Mouse (Mus musculus) G1E (cell line): Measurements from ENCODE around the gene Nlrp9b.

Experiments used
- CTCF ChIP-seq: IDR thresholded peaks from 2 replicates; pipeline ENCODE4 v1.5.1; 2012; ENCODE audit warnings: low read depth, low read length, inconsistent platforms, mixed read lengths
- GATA2 ChIP-seq: IDR thresholded peaks from 2 replicates; pipeline ENCODE4 v1.6.1; 2012; ENCODE audit warnings: low read depth, low read length, inconsistent platforms, borderline replicate concordance

DNA sequence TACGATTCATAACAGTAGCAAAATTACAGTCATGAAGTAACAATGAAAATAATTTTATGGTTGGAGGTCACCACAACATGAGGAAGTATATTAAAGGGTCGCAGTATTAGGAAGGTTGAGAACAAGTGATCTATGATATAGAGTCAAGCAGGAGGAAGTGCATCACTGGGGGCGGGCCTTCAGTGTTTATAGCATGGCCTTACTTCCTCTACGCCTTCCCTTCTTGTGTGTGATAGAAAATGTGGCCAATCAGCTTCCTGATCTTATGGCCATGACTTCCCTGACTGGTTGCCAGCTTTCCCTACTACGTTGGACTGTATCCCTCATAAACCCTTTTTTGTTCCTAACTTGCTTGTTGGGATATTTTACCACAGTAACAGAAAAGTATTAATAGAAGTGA is 46.1 kb upstream of the Nlrp9b start:
- no peak for TF ChIP-seq GATA2
- no peak for TF ChIP-seq CTCF
